Mouse (Mus musculus): ENCODE data around the gene Emid1. TPM values are rescaled to one million over a fixed set of nuclear protein-coding genes. Genes with fewer than 3 reads are reported as not detected.
"Not testable (repeated sequence)": the region's sequence is repeated elsewhere in the genome, so short reads cannot be mapped to it uniquely, and the experiment has no call there.

The Emid1 gene
- total RNA-seq, 1 experiment from 2014 or later, result 11.0 TPM

GRCm38 (mm10) chr11:5114931-5115581, 37.0 kb downstream of the Emid1 start:
- peak; percentile 97 for ATAC-seq (replicated peaks; ENCODE audit: low read depth, poor library complexity, severe bottlenecking)

- ATAC-seq (replicated peaks; ENCODE audit: low read depth, poor library complexity, severe bottlenecking), result no peak
These were observed 38.4 kb downstream of the Emid1 start for GRCm38 (mm10) chr11:5113645-5114044.

DNA sequence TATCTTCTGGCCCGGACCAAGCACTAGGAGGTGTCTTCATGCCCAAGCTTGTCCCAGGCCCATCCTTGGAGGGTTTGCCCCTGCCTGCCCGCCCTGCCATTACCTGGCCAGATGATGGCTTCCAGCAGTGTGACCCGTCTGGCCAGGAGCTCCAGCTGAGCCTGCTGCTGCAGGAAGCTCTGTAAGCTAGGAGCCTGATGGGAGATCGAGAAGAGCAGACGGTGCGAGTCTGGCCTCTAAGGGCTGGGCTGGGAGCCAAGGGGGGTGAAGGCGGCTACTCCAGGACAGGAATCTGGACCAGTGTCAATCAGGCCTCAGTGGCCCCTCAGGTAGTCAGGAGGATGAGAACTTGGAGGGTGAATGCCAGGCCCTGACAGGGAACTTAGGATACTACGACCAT, 42.6 kb downstream of the Emid1 start:
- ATAC-seq (replicated peaks; ENCODE audit: low read depth, poor library complexity, severe bottlenecking), result no peak

GRCm38 (mm10) chr11:5103986-5104509, 48.0 kb downstream of the Emid1 start:
- no peak for ATAC-seq (replicated peaks; ENCODE audit: low read depth, poor library complexity, severe bottlenecking)

DNA sequence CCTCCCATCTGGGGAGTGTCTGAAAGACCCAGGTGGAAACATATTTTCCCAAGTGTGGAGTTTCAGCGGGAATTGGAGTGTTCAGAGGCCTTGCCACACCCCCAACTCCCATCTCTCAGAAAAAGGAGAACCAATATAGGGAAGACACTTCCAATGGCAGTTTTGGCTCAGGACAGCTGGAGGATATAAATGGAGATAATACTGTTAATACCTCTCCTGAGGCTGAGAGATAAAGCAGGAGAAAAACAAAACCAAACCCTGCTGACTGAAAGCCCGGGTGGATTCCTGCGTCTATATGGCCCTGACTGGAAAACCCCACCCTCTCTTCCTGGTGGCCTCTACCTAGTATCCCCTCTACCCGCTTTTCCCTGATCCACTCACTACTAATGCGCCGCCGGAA, 49.7 kb downstream of the Emid1 start:
- ATAC-seq (replicated peaks; ENCODE audit: low read depth, poor library complexity, severe bottlenecking), result no peak

GRCm38 (mm10) chr11:5101641-5102040, 50.4 kb downstream of the Emid1 start:
- no peak for ATAC-seq (replicated peaks; ENCODE audit: low read depth, poor library complexity, severe bottlenecking)

DNA sequence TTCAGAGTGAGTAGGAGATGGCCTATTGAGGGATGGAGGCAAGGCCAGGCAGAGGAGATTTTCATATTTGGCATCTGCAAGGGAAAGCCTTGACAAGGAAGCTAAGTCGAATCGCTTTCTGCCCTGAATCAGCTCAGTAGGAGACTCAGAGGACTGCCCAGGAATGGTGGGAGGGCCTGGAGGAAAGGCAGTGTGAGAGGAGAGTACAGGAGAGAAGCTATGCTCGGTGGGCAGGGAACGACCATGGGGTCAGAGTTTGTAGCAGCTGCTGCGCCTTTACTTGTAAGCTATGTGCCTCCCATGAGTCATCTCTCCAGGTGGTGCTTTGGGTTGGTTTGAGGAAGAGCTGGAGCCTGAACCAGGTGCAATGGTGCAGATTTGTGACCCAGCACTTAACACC, 51.3 kb downstream of the Emid1 start:
- no peak for ATAC-seq (replicated peaks; ENCODE audit: low read depth, poor library complexity, severe bottlenecking)

- ATAC-seq (replicated peaks; ENCODE audit: low read depth, poor library complexity, severe bottlenecking), result no peak
These were observed 51.8 kb downstream of the Emid1 start for GRCm38 (mm10) chr11:5100283-5100682.

- ATAC-seq (replicated peaks; ENCODE audit: low read depth, poor library complexity, severe bottlenecking), result peak; percentile 70
These were observed 52.4 kb downstream of the Emid1 start for GRCm38 (mm10) chr11:5099576-5100183.

GRCm38 (mm10) chr11:5098736-5099542, 53.1 kb downstream of the Emid1 start, which contains the start of the genes Rhbdd3 and Ewsr1:
Rhbdd3 (plus strand) TSS chr11:5098926.
Ewsr1 (minus strand) TSS chr11:5099266.
- peak; percentile 69 for ATAC-seq (replicated peaks; ENCODE audit: low read depth, poor library complexity, severe bottlenecking)

GRCm38 (mm10) chr11:5098035-5098735, 53.9 kb downstream of the Emid1 start:
- no peak for ATAC-seq (replicated peaks; ENCODE audit: low read depth, poor library complexity, severe bottlenecking)

DNA sequence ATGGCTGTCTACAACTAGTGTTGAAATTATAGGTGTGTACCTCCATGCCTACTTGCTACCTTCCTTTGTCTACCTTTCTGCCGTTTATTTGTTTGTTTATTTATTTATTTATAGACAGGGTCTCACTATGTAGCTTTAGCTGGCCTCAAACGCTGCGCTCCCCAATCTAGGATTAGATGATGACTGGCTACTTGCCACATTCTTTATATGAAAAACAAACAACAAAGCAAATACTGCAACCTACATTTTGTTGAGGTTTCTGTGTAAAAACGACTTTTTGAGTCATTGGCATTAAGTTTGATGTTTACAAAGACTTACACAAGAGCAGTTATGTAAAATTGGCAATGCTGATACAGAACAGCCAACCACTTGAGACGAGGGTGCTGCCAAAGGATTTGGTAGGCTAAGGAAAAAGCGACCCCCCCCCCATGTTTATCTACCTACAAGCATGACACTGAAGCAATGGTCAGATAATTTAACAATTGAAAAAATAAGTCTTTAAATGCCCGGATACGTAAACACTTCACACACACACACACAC, 55.5 kb downstream of the Emid1 start:
- ATAC-seq (replicated peaks; ENCODE audit: low read depth, poor library complexity, severe bottlenecking), result no peak

DNA sequence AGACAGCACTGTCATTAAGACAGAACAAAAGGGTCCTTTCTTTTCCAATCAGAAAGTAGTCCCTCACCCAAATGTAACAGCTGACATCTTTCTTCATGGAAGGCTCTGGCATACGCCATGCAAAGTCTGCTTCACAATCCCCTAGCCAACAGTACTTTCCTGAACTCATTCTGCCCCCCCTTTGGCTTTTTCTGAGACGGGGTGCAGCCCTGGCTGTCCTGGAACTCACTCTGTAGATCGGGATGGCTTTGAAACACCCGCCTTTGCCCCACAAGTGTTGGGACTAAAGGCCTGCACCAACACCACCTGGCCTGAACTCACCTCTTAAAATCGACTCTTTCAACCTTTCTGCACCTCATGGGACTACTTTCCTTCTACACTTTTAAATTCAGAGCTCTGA, 56.2 kb downstream of the Emid1 start:
- ATAC-seq (replicated peaks; ENCODE audit: low read depth, poor library complexity, severe bottlenecking), result no peak

DNA sequence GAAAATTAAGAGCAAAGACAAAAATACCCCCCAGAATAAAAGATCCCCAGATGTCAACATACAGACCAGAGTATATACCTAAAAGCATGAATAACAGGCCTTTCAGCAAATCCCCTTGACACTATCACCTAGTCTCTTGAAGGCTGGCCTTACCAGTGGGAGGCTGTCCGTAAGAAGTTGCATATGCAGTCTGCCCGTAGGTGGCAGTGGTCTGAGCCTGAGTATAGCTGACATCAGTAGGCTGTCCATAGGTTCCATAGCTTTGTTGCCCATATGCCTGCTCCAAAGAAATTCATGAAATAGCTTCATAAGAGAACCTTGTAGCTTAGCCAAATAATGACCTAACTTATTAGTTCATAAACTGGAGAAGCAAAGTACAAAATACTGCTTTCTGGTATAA, 60.4 kb downstream of the Emid1 start:
- peak; percentile 69 for ATAC-seq (replicated peaks; ENCODE audit: low read depth, poor library complexity, severe bottlenecking)

DNA sequence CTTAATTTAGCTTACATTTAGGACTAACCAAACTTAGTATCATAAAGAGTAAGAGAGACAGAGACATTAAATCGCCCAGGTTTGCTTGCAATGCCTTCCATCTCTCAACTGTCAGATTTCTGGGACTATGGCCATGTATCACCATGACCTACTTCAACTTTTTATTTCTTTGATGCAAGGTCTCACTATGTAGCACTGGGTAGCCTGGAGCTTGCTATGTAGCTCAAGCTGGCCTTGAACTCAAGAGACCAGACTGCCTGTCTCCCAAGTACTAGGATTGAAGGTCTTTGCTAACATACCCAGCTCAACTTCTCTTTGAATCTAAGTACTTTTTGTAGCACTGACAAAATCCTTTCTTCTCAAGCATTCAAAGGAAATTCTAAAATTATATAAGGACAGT, 62.9 kb downstream of the Emid1 start:
- ATAC-seq (replicated peaks; ENCODE audit: low read depth, poor library complexity, severe bottlenecking), result no peak

GRCm38 (mm10) chr11:5076843-5077242, 75.2 kb downstream of the Emid1 start:
- ATAC-seq (replicated peaks; ENCODE audit: low read depth, poor library complexity, severe bottlenecking), result not testable (repeated sequence)

GRCm38 (mm10) chr11:5075760-5076159, 76.3 kb downstream of the Emid1 start:
- no peak for ATAC-seq (replicated peaks; ENCODE audit: low read depth, poor library complexity, severe bottlenecking)

- 0 out of 2 replicates have a peak, but pooled peaks have one; percentile 74 for ATAC-seq (replicated peaks; ENCODE audit: low read depth, poor library complexity, severe bottlenecking)
These were observed 77.2 kb downstream of the Emid1 start for GRCm38 (mm10) chr11:5074882-5075281.

- ATAC-seq (replicated peaks; ENCODE audit: low read depth, poor library complexity, severe bottlenecking), result no peak
These were observed 83.7 kb downstream of the Emid1 start for GRCm38 (mm10) chr11:5068126-5068971.

All from common myeloid progenitor, adult 5-6 weeks (primary cell).